Mouse (Mus musculus): Measurements from ENCODE around the gene Bcl2l14. TPM values are rescaled to one million over a fixed set of nuclear protein-coding genes. Genes with fewer than 3 reads are reported as not detected.
A peak's percentile ranks its signal among the peaks of the same experiment; 100 is the strongest.

The Bcl2l14 gene
- total RNA-seq, 4 experiments from 2014 or later, result not detected

DNA sequence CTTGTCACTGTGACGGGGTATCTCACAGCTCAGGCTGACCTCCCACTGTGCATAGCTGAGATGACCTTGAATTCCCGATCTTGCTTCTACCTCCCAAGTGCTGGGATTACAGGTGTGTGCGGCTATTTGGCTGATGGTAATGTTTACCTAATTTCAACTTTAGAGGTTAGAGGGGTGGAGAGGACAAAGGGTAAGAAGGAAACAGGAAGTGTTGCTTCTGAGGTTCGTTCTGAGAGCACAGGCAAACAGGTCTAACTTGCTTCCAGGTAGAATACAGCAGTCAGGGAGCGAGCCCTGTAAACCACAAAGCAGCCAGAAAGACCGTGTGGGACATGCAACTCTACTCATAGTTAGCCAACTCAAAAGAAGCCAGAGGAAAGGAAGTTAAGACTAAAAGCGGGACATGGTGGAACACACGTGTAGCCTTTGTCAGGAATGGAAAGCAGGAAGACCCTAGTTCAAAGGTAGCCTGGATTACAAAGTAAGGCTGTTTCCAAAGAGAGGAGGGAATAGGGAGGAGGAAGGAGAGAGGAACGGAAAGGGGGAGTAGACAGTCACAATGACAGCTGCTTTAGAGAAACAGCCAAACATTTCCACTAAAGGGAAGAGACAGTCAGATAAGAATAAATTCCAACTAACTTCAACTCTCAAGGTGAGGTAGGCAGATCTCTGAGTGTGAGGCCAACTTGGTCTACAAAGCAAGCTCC, 47.2 kb downstream of the Bcl2l14 start:
- no peak for DNase-seq (ENCODE audit: low spot score)

DNA sequence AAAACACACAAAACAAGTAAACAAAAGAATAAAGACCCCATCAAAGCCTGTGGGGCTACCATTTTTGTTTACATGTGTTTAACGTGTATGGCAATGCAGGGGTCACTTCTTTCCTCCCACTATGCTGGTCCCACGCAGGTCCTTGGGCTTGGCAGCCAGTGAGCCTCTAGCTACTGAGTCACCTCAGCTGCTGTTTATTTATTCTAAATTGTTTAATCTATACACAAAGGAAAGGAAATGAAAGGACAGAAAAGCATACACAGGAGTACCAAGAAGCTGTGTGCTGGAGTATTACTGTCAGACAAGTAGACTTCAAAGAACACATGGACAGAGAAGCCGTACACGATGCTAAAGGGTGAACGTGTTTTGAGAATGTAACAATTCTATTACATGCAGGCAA, 47.8 kb downstream of the Bcl2l14 start:
- DNase-seq (ENCODE audit: low spot score), result no peak

GRCm38 (mm10) chr6:134448451-134448850, 52.3 kb downstream of the Bcl2l14 start:
- no peak for DNase-seq (ENCODE audit: low spot score)

GRCm38 (mm10) chr6:134449958-134450357, 53.8 kb downstream of the Bcl2l14 start:
- DNase-seq (ENCODE audit: low spot score), result no peak

DNA sequence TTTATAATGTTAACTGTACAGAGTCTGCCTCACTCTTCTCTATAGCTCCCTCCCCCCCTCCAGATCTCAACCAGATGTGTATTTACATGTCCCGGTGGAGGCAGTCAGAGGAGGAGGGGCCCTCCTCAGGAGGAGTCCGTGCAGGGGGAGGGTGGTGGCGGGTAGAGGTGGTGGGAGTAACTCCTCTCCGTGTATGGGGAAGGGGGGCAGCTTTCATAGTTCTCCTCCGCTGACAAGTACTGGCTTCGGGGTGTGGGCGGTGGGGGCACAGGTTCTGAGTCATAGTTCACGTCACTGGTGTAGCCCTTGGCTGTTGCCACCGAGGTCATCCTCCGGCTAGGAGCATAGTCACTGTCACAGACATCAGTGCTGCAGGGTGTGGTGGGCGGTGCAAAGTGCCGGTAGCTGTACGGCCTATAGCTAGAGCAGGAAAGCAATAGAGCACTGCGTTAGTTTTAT, 54.6 kb downstream of the Bcl2l14 start:
- no peak for DNase-seq (ENCODE audit: low spot score)

DNA sequence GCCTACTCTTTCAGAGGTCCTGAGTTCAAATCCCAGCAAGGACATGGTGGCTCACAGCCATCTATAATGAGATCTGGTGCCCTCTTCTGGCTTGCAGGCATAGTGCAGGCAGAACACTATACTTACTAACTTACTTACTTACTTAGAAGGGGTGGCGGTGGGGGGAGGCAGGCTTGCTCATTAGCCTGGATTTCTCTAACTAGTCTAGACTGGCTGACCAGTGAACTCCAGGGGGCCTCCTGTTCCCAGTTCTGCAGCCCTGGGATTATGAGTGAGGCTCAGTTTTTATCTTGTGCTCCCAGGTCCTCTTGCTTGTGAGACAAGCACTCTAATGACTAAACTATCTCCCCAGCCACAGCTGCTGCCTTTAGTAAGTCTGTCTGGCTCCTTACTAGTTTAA, 58.0 kb downstream of the Bcl2l14 start:
- DNase-seq (ENCODE audit: low spot score), result no peak

DNA sequence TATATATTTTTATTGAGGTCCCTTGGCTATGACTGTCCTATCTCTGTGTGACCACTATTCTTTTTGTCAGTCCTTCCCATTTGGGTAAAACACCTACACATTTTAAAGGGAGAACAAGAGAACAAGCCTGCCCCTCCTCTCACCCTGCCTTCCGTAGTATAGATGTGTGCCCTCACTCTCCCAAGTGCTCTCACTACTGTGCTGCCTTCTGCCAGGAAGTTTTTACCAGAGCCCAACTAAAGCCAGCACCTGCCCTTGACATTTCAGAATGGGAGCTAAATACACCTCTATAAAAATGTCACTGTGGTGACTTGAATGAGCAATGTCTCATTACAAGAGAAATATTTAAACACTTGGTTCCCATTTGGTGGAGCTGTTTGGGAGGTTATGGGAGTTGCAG, 62.3 kb downstream of the Bcl2l14 start:
- DNase-seq (ENCODE audit: low spot score), result no peak

DNA sequence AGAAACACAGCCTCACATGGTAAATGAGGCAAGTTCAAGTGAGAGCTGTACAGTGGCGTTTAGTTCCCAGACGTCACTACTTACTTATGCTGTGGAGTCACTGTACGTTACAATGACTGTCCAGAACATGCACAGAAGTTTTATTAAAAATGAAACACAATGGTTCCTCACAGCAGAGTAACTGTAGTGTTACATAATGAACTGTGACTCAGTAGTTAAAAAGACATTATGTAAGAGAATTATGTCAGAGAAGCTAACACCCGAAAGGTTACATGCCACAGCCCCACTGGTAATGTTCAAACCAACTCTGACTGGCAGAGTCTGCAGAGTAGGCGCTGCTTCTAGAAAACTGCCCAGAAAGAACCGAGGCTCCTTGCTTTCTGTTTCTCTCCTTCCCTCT, 65.1 kb downstream of the Bcl2l14 start:
- no peak for DNase-seq (ENCODE audit: low spot score)

GRCm38 (mm10) chr6:134466671-134467229, 70.6 kb downstream of the Bcl2l14 start:
- no peak for DNase-seq (ENCODE audit: low spot score)

GRCm38 (mm10) chr6:134469297-134469696, 73.2 kb downstream of the Bcl2l14 start:
- DNase-seq (ENCODE audit: low spot score), result no peak

DNA sequence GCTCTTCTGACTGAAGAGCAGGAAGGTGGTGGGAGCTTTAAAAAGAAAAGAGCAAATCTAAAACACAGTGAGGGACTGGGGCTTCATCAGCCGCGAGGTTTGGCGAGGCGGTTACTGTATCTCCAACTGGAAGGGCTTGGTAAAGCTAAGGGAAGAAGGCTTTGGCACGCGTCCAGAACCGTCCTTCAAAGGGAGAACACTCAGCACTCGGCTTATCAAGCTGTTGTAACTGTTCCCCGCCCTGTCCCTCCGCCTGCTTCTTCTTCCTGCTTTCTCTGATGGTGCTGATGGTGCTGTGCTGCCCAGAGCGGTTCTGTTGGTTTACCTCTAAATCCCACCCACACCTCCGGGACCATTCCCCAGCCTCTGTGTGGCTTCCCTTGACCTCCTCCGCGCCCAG, 74.7 kb downstream of the Bcl2l14 start:
- peak; percentile 78 for DNase-seq (ENCODE audit: low spot score)

DNA sequence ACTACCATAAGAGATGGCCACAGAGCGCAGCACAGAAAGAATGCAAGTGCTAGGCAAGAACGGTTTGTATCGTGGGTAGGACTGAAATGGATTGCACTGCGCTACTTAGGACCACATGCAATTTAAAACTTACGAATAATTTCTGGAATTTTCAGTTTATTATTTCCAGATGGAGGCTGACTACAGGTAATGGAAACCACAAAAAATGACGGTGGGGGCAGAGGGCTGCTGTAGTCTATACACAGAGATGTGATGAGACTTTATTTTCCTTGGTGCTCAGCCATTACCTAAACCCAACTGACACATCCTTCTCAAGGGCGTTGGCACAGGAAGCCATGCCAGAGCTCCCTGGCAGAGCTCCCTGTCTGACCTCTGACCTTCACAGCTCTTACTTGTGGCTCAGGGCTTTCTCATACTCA, 77.0 kb downstream of the Bcl2l14 start:
- DNase-seq (ENCODE audit: low spot score), result no peak

GRCm38 (mm10) chr6:134479481-134479880, 83.4 kb downstream of the Bcl2l14 start:
- no peak for DNase-seq (ENCODE audit: low spot score)

- DNase-seq (ENCODE audit: low spot score), result no peak
Measured at GRCm38 (mm10) chr6:134486318-134486717, 90.2 kb downstream of the Bcl2l14 start.

Other genes with a start within 250 kb of the Bcl2l14 start
- gene Lrp6, start 170.6 kb downstream of the Bcl2l14 start, total RNA-seq (2022), result 10 to 100 TPM; 43.5 to 48.0 (median 46.9) TPM
- 1 to 10 TPM; 3.3 to 5.4 (median 4.3) TPM for gene Mansc1, start 236.2 kb downstream of the Bcl2l14 start, total RNA-seq (2022)
- gene Borcs5, start 243.2 kb downstream of the Bcl2l14 start, total RNA-seq (2022), result 10 to 100 TPM; 10.3 to 12.6 (median 11.5) TPM